Mouse (Mus musculus): ENCODE measurements at regions not wholly inside any gene's neighbourhood (a gene's known extent, or its start where the extent isn't known, plus 50 kb on each side); places are given as distances from the start of the nearest gene placed in this dataset.

GRCm38 (mm10) chr4:7597671-7598390 lies 641.0 kb downstream of the Car8 start:
- TF ChIP-seq POLR2A (IDR thresholded peaks at IDR 0.05; ENCODE audit: borderline replicate concordance, extremely low read depth, low read depth, low read length) (no peak), CTCF (IDR thresholded peaks at IDR 0.05; ENCODE audit: insufficient read depth, low read length) (no peak)

Data from lung, adult 2 months (tissue).